Mouse (Mus musculus): ENCODE measurements around the gene Lrrc4c. TPM values are rescaled to one million over a fixed set of nuclear protein-coding genes. Genes with fewer than 3 reads are reported as not detected.

The Lrrc4c gene
- polyA plus RNA-seq, 2 experiments = 2.0 to 3.2 TPM

DNA sequence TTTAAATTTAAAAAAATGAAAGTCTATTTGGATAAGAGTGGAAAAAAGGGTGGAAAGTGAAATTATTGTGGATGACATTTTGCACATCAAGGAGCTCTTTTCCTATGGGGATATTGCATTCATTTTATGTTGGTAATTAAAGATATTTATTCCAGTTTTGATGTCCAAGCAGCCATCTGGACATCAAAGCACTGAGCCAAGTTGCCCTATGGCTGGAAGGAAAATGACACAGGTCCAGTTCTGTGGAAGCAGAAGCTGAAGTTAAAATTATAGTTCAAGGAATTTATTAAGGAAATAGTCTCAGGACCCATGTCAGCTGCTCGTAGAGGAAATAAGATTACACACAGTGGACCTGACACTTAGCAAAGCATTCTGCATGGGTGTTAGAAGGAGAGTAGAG is 187.7 kb downstream of the Lrrc4c start:
- ATAC-seq (ENCODE audit: low FRiP score, low read depth) (no peak), DNase-seq (ENCODE audit: low spot score) (no peak)
- Histone ChIP-seq H3K4me1 (ENCODE audit: control insufficient read depth, insufficient read depth, low read length) (no peaks in the 10 kb centered on the region), H3K9ac (ENCODE audit: low read depth, low read length, severe bottlenecking) (no peak overlapping the region), H3K4me2 (replicated peaks; ENCODE audit: low read depth, low read length, severe bottlenecking) (no peak overlapping the region), H3K9me3 (ENCODE audit: control insufficient read depth, low read length) (no peaks in the 10 kb centered on the region), H3K36me3 (ENCODE audit: control insufficient read depth, insufficient read depth, low read length) (no peaks in the 10 kb centered on the region), H3K27ac (replicated peaks; ENCODE audit: low read depth, low read length) (no peak overlapping the region), H3K4me3 (replicated peaks; ENCODE audit: low read length) (no peak overlapping the region), H3K27me3 (ENCODE audit: control insufficient read depth, insufficient read depth, low read length) (no peaks in the 10 kb centered on the region)
- WGBS = 62% methylated on average over 1 of the region's 1 CpGs
- no peak for TF ChIP-seq POLR2A (IDR thresholded peaks at IDR 0.05; ENCODE audit: borderline replicate concordance, extremely low read depth, insufficient read depth, insufficient read length)

GRCm38 (mm10) chr2:96508991-96509390 is 191.0 kb downstream of the Lrrc4c start:
- Histone ChIP-seq H3K4me1 (ENCODE audit: control insufficient read depth, insufficient read depth, low read length) (no peaks in the 10 kb centered on the region), H3K9ac (ENCODE audit: low read depth, low read length, severe bottlenecking) (no peak overlapping the region), H3K36me3 (ENCODE audit: control insufficient read depth, insufficient read depth, low read length) (no peaks in the 10 kb centered on the region), H3K4me2 (replicated peaks; ENCODE audit: low read depth, low read length, severe bottlenecking) (no peak overlapping the region), H3K9me3 (ENCODE audit: control insufficient read depth, low read length) (no peaks in the 10 kb centered on the region), H3K27me3 (ENCODE audit: control insufficient read depth, insufficient read depth, low read length) (no peaks in the 10 kb centered on the region), H3K27ac (replicated peaks; ENCODE audit: low read depth, low read length) (no peak overlapping the region), H3K4me3 (replicated peaks; ENCODE audit: low read length) (no peak overlapping the region)
- DNase-seq (ENCODE audit: low spot score) (no peak), ATAC-seq (ENCODE audit: low FRiP score, low read depth) (no peak)
- no peak for TF ChIP-seq POLR2A (IDR thresholded peaks at IDR 0.05; ENCODE audit: borderline replicate concordance, extremely low read depth, insufficient read depth, insufficient read length)
- WGBS = 65% methylated on average over 1 of the region's 1 CpGs

DNA sequence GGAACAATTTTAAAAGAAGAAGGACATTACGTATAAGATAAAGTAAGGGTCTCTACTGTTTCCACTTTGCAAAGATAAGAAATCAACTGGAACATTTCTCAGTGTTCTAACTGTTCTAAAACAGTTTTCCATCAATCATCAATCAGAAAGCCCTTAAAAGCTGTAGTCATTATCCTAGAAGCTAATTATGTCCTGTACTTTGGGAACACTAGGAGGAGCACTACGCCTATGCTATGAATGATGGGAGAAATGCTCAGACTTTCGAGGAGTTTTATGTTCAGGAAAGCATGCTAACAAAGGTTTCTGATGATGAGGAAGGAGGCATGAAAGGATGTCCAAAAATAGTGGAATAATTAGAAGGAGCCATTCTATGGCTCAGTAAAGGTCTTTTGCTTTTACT is 219.5 kb downstream of the Lrrc4c start:
- H3K4me2 ChIP-seq (replicated peaks; ENCODE audit: low read depth, low read length, severe bottlenecking) = no peak overlapping the region
- WGBS = 80% methylated on average over 3 of the region's 3 CpGs

DNA sequence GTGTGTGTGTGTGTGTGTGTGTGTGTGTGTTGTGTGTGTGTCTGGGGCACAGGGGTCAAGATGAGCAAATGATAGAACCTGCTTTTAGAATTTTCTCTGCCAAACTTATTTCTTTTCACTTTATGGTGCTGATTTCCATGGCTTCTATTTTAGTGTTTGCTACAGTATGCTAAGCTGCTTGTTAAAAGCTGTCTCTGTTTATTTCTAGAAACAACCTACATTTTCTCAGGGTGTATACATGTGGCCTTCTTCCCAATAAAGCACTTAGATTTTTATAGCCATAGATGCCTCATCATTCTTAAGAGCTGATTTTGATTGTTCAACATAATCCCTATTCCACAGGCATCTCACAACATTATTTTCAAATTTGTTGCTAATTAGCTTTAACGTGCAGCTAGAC is 229.2 kb downstream of the Lrrc4c start:
- Histone ChIP-seq H3K4me1 (ENCODE audit: control insufficient read depth, insufficient read depth, low read length) (no peaks in the 10 kb centered on the region), H3K27me3 (ENCODE audit: control insufficient read depth, insufficient read depth, low read length) (no peaks in the 10 kb centered on the region), H3K4me3 (replicated peaks; ENCODE audit: low read length) (no peak overlapping the region), H3K9me3 (ENCODE audit: control insufficient read depth, low read length) (no peaks in the 10 kb centered on the region), H3K36me3 (ENCODE audit: control insufficient read depth, insufficient read depth, low read length) (no peaks in the 10 kb centered on the region), H3K27ac (replicated peaks; ENCODE audit: low read depth, low read length) (no peak overlapping the region), H3K4me2 (replicated peaks; ENCODE audit: low read depth, low read length, severe bottlenecking) (no peak overlapping the region), H3K9ac (ENCODE audit: low read depth, low read length, severe bottlenecking) (no peak overlapping the region)
- no peak for TF ChIP-seq POLR2A (IDR thresholded peaks at IDR 0.05; ENCODE audit: borderline replicate concordance, extremely low read depth, insufficient read depth, insufficient read length)
- DNase-seq (ENCODE audit: low spot score) (no peak), ATAC-seq (ENCODE audit: low FRiP score, low read depth) (no peak)
- 82% methylated on average over 1 of the region's 1 CpGs for WGBS

More for the DNA sequence above, 219.5 kb downstream of the Lrrc4c start:
- ATAC-seq (ENCODE audit: low FRiP score, low read depth) = no peak
- DNase-seq (ENCODE audit: low spot score) = no peak
- no peak for TF ChIP-seq POLR2A (IDR thresholded peaks at IDR 0.05; ENCODE audit: borderline replicate concordance, extremely low read depth, insufficient read depth, insufficient read length)
- Histone ChIP-seq H3K4me1 (ENCODE audit: control insufficient read depth, insufficient read depth, low read length) (no peaks in the 10 kb centered on the region), H3K36me3 (ENCODE audit: control insufficient read depth, insufficient read depth, low read length) (no peaks in the 10 kb centered on the region), H3K9ac (ENCODE audit: low read depth, low read length, severe bottlenecking) (no peak overlapping the region), H3K27ac (replicated peaks; ENCODE audit: low read depth, low read length) (no peak overlapping the region), H3K9me3 (ENCODE audit: control insufficient read depth, low read length) (no peaks in the 10 kb centered on the region), H3K4me3 (replicated peaks; ENCODE audit: low read length) (no peak overlapping the region), H3K27me3 (ENCODE audit: control insufficient read depth, insufficient read depth, low read length) (no peaks in the 10 kb centered on the region)

DNA sequence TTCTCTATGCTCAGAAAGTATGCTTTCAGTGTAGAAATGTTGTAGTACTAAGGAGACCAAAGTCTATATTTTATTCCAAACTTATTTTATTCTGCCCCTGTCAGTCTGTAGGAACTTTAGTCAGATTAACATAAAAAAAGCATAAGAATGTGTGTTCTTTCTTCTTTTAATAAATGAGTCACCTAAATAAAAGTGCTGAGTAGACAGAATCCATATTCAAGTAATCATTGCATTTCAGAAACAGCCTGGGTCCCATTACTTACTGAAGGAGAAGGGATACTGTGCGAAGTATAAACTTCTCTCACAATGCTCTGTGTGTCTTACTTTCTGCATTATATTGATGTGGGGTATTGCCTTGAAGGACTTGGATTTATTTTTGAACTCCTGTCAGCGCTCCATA is 255.8 kb downstream of the Lrrc4c start:
- Histone ChIP-seq H3K36me3 (ENCODE audit: control insufficient read depth, insufficient read depth, low read length) (no peaks in the 10 kb centered on the region), H3K4me3 (replicated peaks; ENCODE audit: low read length) (no peak overlapping the region), H3K27ac (replicated peaks; ENCODE audit: low read depth, low read length) (no peak overlapping the region), H3K9ac (ENCODE audit: low read depth, low read length, severe bottlenecking) (no peak overlapping the region), H3K9me3 (ENCODE audit: control insufficient read depth, low read length) (no peaks in the 10 kb centered on the region), H3K27me3 (ENCODE audit: control insufficient read depth, insufficient read depth, low read length) (no peaks in the 10 kb centered on the region), H3K4me2 (replicated peaks; ENCODE audit: low read depth, low read length, severe bottlenecking) (no peak overlapping the region), H3K4me1 (ENCODE audit: control insufficient read depth, insufficient read depth, low read length) (no peaks in the 10 kb centered on the region)
- 90% methylated on average over 2 of the region's 2 CpGs for WGBS
- DNase-seq (ENCODE audit: low spot score) (no peak), ATAC-seq (ENCODE audit: low FRiP score, low read depth) (no peak)
- TF ChIP-seq POLR2A (IDR thresholded peaks at IDR 0.05; ENCODE audit: borderline replicate concordance, extremely low read depth, insufficient read depth, insufficient read length) = no peak

- no peaks in the 10 kb centered on the region for H3K4me1 ChIP-seq (ENCODE audit: control insufficient read depth, insufficient read depth, low read length)
- H3K36me3 ChIP-seq (ENCODE audit: control insufficient read depth, insufficient read depth, low read length) = no peaks in the 10 kb centered on the region
- no peak overlapping the region for H3K9ac ChIP-seq (ENCODE audit: low read depth, low read length, severe bottlenecking)
- H3K27me3 ChIP-seq (ENCODE audit: control insufficient read depth, insufficient read depth, low read length) = no peaks in the 10 kb centered on the region
- H3K4me2 ChIP-seq (replicated peaks; ENCODE audit: low read depth, low read length, severe bottlenecking) = no peak overlapping the region
- ATAC-seq (ENCODE audit: low FRiP score, low read depth) = no peak
- 85% methylated on average over 8 of the region's 8 CpGs for WGBS
- no peak overlapping the region for H3K27ac ChIP-seq (replicated peaks; ENCODE audit: low read depth, low read length)
- H3K9me3 ChIP-seq (ENCODE audit: control insufficient read depth, low read length) = no peaks in the 10 kb centered on the region
- TF ChIP-seq POLR2A (IDR thresholded peaks at IDR 0.05; ENCODE audit: borderline replicate concordance, extremely low read depth, insufficient read depth, insufficient read length) = no peak
- no peak for DNase-seq (ENCODE audit: low spot score)
- H3K4me3 ChIP-seq (replicated peaks; ENCODE audit: low read length) = no peak overlapping the region
Observed at GRCm38 (mm10) chr2:96577701-96578100, 259.7 kb downstream of the Lrrc4c start.
